Mouse (Mus musculus) kidney, adult 11 months (tissue): ENCODE measurements around the gene Praf2.
"Not testable (repeated sequence)": the region's sequence is repeated elsewhere in the genome, so short reads cannot be mapped to it uniquely, and the experiment has no call there.

ENCODE experiments used
- DNase-seq: peaks from one replicate; pipeline ENCODE4 v3.0.0; 2022

The Praf2 gene

DNA sequence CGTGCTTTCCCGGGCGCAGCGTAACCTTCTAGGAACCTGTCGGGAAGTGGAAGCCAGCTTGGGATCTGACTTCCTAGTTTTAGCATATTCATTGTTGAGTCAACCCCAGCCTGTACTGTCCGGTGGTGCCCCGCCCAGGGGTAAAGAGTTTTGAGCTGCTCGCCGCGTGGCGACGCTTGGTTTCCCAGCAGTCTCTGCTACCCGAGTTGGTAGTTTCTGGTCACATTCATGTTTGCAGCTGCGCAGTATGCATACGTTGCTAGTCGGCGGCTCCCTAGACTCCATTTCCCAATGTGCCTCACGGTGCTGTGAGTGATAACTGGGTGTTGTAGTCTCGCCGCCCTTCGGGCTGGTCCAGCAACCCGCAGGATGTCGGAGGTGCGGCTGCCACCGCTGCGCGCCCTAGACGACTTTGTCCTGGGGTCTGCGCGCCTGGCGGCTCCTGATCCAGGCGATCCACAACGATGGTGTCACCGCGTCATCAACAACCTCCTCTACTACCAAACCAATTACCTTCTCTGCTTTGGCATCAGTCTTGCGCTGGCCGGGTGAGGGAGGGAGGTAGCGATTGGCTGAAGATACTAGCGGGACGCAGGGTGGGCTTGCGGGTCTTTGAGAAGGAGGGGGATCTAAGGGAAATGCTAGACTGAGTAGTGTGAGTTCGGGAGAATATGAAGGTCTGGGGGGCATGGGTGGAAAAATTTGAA is at the start of gene Praf2:
TSS of gene Praf2 (plus strand) at position 225 of the 707 bp plus-strand sequence.
- DNase-seq, result peak; percentile 86

DNA sequence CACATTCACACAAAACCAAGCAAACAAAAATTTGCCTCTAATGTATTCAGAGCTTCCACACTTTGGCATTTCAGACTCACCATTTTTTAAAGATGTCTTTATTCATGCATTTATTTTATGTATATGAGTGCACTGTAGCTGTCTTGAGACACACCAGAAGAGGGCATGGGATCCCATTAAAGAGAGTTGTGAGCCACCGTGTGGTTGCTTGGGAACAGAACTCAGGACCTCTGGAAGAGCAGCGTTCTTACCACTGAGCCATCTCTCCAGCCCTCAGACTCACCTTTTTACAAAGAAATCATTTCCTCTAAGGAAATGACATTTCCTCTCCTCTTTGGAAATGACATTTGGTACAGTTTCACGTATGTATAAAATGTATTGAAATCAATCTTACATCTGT is 49.3 kb upstream of the Praf2 start:
- no peak for DNase-seq

- peak; percentile 94 for DNase-seq
Measured at GRCm38 (mm10) chrX:7679405-7680056, 48.7 kb upstream of the Praf2 start.

- DNase-seq, result no peak
Measured at GRCm38 (mm10) chrX:7680057-7680412, 48.2 kb upstream of the Praf2 start.

- DNase-seq, result peak; percentile 74
Measured at GRCm38 (mm10) chrX:7680864-7681263, 47.4 kb upstream of the Praf2 start, which contains the start of gene Magix. TSS of gene Magix (minus strand) at chrX:7681251.

DNA sequence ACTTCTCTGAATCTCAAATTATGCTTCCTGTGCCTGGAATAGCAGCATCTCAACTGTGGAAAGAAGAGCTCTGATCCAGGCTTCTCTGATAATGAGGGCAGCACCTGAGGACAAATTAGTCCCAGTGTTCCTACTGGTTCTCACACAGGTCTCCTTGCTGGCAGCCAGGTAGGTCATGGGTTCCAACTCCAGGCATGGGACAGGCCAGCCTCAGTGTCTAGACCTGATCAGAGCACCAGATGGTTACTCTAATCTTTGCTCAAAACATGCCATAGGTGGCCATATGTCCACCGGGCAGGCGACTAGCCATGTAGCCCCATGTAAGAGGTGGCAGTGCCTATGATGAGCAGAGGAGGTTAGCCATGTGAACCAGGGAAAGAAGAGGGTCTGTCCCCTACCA is 39.9 kb upstream of the Praf2 start:
- no peak for DNase-seq

- DNase-seq, result no peak
Measured at GRCm38 (mm10) chrX:7690486-7690885, 37.8 kb upstream of the Praf2 start.

- DNase-seq, result peak; percentile 30
Measured at GRCm38 (mm10) chrX:7692862-7693261, 35.4 kb upstream of the Praf2 start.

GRCm38 (mm10) chrX:7696520-7696919 is 31.7 kb upstream of the Praf2 start:
- no peak for DNase-seq

- peak; percentile 89 for DNase-seq
Measured at GRCm38 (mm10) chrX:7696954-7697381, 31.3 kb upstream of the Praf2 start, which contains the start of gene Gpkow. TSS of gene Gpkow (plus strand) at chrX:7697131.

DNA sequence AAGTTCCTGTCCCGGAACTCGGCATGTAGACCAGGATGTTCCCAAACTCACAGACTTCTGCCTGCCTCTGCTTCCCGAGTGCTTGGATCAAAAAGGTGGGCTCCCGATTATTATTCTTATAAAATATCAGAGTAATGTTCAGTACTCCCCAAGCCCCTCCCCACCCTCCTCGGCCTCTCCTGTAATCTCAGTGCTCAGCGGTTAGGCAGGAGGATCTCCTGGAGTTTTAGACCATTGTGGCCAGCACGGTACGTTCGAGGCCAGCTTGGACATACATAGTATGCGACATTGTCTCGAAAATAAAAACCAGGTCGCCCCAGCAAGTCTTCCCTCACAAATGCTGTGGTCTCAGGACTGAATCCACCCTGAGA is 14.5 kb upstream of the Praf2 start:
- not testable (repeated sequence) for DNase-seq

- peak; percentile 97 for DNase-seq
Measured at GRCm38 (mm10) chrX:7714135-7714899, 13.9 kb upstream of the Praf2 start, which contains the start of gene Wdr45. TSS of gene Wdr45 (plus strand) at chrX:7714333.

DNA sequence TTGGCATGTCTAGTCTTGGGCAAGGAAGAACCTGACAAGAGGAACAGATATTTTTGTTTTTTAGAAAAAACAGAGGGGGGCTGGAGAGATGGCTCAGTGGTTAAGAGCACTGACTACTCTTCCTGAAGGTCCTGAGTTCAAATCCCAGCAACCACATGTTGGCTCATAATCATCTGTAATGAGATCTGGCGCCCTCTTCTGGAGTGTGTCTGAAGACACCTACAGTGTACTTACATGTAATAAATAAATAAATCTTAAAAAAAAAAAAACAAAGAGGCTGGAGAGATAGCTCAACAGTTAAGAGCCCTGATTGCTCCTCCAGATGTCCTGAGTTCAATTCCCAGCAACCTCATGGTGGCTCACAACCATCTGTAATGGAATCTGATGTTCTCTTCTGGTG is 12.2 kb upstream of the Praf2 start:
- DNase-seq, result not testable (repeated sequence)

DNA sequence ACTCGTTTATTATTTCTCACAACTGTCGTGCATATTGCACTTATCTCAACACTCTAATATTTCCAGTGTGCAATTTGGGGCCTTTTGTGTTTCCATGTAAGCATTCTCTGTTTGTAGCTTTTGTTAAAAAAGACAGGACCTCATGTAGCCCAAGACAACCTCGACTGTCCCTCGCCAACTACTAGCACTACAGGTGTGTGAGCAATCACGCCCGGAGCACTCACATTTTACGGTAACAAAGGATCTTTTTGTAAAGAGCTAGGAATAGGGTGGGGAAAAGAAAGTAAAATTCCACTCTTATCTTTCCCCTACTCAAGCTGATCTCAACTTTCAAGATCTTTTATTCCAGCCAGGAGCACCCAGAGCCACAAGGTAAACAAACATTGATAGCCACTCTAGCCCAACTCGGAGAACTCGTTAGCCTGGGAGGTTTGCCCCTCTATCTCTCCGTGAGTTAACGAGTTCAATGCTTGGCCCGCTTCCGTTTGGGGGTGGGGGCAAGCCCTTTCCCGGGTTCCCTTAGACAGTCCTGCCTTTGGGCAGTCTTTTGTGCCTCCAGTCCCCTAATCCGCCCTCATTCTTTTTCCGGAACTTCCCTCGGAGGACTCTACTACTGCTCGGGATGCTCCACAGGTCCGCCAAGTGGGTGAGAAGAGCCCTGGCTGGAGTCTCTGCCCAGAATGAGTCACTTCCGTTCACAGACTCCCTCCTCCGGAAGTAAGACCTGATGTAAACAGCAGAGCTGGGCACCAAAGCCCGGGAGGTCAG is 6.5 kb upstream of the Praf2 start, which contains the start of gene Gm45208:
TSS of gene Gm45208 (plus strand) at position 732 of the 768 bp plus-strand sequence.
- peak; percentile 75 for DNase-seq

- no peak for DNase-seq
Measured at GRCm38 (mm10) chrX:7722282-7722611, 6.0 kb upstream of the Praf2 start.

GRCm38 (mm10) chrX:7722691-7723090 is 5.5 kb upstream of the Praf2 start:
- no peak for DNase-seq

- DNase-seq, result no peak
Measured at GRCm38 (mm10) chrX:7724135-7724534, 4.1 kb upstream of the Praf2 start.

DNA sequence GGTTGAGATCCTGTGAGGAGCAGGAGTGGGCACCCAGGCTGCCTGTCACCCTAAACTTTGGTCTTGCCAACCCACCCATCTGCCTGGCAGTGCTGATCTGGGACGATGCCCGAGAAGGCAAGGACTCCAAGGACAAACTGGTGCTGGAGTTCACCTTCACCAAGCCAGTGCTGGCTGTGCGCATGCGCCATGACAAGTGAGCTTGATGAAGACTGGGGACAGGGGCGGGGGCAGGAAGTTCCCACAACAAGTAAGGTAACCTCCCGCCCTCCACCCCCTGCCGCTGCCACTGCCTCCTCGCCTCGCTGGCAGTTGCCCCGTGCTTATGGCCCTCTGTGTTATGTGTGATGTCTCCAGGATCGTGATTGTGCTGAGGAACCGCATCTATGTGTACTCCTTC is 2.4 kb upstream of the Praf2 start:
- no peak for DNase-seq

- DNase-seq, result no peak
Measured at GRCm38 (mm10) chrX:7727176-7727575, 1.1 kb upstream of the Praf2 start.

- no peak for DNase-seq
Measured at GRCm38 (mm10) chrX:7728922-7729265, 655 bp downstream of the Praf2 start.

DNA sequence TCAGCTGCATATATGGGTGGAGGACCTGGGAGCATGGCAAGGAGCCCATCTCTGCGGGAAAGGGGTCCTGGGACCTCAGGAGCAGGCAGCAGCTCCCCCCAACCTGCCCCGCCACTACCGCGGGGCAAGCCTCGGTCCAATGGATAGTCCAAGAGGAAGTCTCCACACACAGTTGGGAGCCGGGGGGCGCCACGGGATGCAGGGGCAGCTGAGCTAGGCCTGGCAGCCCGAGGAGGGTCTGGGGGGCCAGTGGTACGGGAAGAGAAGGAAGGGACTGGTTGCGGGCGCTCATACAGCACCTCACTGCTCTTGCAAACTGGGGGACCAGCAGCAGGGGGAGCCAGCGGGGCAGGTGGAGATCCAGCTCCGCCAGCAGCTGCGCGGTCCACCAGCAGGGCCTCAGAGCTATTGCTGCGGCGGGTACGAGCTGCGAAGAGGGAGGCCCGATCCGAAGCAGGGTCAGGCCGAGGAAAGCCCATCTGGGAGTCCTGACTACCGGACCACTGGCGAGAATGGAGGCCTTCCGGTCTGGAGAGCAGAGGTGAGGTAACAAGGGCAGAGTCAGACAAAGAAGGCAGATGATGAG is 5.4 kb downstream of the Praf2 start:
- DNase-seq, result peak; percentile 37

DNA sequence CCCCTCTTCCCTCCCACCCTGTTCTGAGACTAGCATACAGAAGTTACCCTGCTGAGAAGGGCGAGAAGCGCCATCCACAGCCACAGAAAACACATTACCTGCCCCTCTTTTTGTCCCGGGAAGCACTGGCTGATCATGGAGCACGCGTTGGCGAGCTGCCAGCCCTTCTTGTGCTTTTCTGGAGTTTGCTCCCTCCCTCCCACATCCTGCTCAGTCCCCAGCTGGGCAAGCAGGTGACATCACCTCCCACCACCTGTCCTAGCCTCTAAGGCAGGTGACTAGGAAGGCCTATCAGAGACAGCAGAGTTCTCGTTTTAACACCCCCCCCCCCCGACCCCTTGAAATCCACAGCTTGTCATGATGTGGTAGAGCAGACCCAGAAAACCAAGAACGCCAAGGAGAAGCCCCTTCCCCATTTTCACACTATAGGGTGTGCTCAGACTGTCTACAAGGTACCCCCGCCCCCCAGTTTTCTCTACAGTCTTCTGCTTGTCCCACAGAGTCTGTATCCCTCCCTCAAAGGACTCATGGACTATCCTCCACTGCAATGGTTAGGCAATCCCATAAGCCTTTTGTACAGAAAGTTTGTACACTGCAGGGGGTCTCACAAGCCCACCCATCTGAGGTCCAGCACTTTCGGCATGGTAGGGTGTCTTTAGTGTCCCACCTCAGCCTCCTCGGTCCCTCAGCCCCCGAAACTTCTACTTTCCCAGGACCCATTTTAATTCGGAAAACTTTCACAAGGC is 11.3 kb downstream of the Praf2 start:
- peak; percentile 80 for DNase-seq
